Mouse (Mus musculus) hindlimb bud, embryonic 11.5 days (tissue): ENCODE data around the gene Smyd3.
A peak's percentile ranks its signal among the peaks of the same experiment; 100 is the strongest.

ENCODE experiments used
- DNase-seq: peaks from one replicate; pipeline ENCODE4 v3.0.0-alpha.2; 2012; ENCODE audit warnings: low read depth, low spot score; ENCODE audit errors: extremely low spot score

Smyd3 gene

GRCm38 (mm10) chr1:179237989-179238388 lies 279.9 kb downstream of the Smyd3 start:
- DNase-seq, result no peak

DNA sequence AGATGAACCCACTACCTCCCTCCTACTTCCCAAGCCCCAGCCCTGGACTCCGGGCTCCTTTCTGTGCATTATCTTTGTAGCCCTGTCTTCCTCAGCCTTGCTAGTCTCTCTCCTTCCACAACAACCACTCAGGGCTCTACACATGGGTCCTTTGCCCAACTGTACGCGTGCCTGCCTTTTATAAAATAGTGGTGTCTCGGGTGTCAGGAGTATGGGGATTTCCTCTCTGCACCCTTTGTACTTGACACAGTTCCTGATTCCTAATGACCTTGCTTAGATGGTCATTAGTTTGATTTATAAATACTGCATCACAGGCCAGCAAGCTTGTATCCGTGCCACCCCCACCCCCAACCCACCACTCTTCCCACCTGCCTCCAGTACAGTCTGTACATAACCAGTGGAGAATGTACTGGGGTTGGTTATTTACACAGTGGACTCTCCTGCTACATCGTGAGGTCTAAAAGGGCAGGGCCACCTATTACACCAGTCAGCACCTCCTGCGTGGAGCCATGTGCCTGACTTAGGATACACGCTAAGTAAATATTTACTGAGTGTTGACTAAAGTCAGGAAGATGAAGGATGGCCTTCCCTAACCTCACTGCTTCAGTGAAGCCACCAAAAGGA lies 281.5 kb downstream of the Smyd3 start:
- DNase-seq, result no peak

GRCm38 (mm10) chr1:179231777-179232661 lies 285.8 kb downstream of the Smyd3 start:
- DNase-seq, result peak; percentile 67

GRCm38 (mm10) chr1:179229515-179229914 lies 288.3 kb downstream of the Smyd3 start:
- no peak for DNase-seq

DNA sequence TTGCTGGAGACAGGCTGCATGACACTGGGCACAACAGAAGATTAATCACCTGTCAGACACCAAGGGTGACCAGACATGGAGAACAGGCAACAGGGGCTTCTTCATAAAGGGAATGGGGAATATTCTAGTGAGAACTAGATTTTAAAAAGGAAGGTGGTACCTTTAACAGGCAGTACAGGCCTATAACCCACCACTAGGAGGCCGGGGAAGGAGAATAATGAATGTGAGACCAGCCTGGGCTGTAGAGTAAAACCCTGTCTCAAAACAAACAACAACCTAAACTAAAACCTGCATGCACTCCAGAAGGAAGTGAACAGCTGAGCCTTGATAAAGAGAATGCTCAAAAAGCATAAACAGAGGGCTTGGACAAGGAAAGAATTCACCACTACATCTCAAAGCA lies 297.6 kb downstream of the Smyd3 start:
- DNase-seq, result no peak

DNA sequence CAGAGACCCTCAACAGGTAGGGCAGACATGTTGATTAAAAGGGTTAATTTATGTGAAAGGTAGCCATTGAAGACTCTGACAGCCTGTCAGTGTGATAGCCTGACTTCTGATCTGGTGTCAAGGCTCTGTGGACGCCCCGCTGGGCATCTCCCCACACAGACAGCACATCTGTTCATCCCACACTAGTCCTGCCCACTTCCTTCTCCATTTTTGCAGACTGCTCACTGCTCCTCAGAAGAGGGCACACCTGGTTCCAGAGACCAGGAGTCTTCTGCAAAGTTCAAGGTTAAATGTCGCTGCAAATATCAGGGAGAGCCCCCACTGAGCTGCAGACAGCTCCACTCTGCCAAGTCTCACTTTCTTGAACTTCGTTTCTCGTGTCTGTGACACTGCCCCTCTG lies 299.8 kb downstream of the Smyd3 start:
- no peak for DNase-seq

GRCm38 (mm10) chr1:179217036-179217435 lies 300.8 kb downstream of the Smyd3 start:
- no peak for DNase-seq

- DNase-seq, result no peak
Observed at GRCm38 (mm10) chr1:179213381-179213780, 304.5 kb downstream of the Smyd3 start.

DNA sequence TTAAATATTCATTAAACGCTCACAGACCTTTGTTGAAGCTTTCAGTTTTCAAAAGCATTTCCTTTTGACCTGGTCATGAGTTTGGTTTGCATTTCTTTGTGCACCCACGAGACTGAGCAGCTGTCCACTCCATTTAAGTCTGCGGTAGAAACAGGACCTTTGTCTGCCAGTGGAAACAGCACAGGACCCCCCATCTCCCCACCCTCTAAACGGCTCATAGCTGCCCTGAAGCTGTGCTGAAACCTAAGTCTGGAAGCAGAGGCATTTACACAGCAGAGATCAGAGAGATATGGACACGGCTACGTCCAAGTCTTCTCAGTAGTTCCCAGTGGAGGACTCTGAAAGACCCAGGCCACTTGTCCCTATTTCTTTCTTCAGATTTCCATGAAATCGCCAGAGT lies 305.5 kb downstream of the Smyd3 start:
- DNase-seq, result no peak

- no peak for DNase-seq
Observed at GRCm38 (mm10) chr1:179211313-179211712, 306.5 kb downstream of the Smyd3 start.

DNA sequence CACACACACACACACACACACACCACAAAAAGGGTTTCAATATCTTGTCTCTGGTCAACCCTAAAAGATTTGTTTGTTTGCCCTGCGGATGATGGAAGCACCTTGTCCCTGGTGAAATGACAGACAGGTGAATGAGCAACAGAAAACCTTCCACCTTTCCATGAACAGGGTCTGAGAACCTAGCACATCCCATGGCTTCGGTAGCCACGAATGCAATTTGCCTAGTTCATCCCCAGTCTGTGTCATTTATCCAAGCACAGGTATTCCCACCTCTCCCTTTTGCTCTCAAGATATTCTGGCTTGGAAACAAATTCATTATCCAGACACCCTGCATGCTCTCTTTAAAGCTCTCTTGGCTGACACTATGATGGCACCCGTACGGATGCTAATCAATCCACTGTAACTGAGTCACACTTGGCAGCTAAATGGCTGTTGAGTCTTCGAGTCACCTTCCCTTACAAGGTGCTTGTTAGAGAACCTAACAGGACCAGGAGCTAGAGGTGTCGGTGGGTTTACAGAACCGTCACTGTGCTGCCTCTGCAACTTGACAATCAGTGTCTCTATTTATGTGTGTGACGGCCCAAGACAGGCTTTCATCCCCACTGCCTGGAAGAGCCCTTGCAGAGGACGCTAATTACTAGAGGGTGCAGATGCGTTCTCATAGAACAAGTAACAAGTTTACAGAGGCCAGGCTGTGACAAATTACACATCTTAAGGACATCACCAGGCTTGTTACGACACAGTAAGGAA lies 309.8 kb downstream of the Smyd3 start:
- no peak for DNase-seq

DNA sequence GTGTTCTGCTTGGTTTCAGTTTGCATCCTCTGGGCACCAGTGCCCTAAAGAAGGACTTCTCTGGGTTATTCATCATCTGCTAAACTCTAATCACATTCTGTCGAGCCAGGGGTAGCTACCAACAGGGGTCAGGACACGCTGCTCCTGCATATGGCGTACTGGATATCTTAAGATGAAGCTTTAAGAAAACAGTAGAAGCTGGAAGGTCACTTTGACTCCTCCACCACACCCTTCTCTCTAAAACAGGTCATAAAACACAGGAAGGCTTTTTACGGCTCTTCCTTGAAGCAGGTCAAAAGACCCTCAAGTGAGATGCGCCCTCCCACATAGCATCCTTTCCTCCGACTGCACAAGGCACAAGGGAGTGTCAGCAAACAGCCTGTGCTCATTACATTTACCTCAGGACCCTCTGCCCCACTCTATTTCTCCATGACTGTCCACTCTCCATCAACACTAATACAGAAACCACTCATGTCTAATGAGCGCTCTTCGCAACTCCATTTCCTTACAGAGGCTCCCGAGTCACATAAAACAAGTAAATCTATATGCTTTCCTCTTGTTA lies 310.6 kb downstream of the Smyd3 start:
- DNase-seq, result no peak

DNA sequence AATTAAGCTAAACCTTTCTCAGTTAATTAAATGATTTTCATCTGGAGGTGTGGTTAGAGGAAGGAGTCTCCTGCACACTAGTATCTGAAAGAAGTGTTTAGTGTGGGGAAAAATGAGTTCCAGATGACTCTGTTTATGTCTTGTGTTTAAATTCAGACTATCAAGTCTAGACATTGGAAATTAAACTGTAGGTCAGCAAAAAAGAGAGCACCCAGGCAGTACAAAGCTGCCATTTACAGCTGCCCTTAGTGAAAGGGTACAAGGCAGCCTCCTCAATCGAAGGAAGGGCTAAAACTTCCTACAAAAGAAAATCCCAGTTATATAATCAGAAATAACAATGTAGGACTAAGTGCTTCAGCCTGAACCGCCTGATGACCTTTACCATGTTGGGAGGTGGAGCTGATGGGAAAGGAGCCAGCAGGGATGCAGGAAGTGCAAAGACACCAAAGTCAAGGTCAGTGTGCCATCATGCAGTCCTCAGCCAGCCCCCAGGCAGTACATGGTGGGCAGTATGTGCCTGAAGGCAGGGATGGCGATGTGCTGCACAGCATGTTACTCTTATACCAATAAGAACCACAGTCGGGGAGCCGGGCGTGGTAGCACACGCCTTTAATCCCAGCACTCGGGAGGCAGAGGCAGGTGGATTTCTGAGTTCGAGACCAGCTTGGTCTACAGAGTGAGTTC lies 319.2 kb downstream of the Smyd3 start:
- no peak for DNase-seq

GRCm38 (mm10) chr1:179197821-179198516 lies 319.9 kb downstream of the Smyd3 start:
- peak; percentile 82 for DNase-seq

DNA sequence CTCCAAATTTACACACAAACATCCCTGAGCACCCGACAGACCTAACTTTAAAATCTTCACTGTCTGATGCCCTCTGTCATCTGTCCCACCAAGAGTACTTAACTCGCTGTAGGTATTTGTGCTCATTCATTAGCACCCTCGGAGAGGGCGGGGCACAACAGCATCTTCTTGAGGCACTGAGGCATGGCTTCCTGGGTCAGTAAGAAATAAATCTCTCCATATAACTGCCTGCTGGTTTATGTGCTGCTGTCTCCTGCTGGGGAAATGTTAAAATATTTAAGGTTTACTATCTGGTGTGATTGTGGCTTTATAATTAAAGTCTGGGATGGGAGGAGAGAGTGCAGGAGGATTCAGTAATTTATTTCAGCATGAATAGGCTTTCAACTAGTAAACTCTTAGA lies 320.7 kb downstream of the Smyd3 start:
- no peak for DNase-seq

DNA sequence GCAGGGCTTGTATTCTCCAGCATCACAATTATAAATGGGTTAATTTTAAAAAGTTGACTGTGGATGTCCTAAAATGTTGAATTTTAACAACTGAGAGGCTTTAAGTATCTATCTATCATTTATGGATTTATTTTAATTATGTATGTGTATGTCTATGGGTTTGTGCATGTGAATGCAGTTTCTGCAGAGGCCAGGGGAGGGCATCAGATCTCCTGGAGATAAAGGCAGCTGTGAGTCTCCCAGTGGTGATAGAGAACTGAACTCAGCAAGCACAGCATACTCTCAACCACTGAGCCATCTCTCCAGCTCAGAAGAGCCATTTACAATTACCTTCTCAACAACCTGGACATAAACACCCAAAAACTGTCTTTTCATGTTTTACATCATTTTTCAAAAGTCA lies 321.4 kb downstream of the Smyd3 start:
- no peak for DNase-seq

DNA sequence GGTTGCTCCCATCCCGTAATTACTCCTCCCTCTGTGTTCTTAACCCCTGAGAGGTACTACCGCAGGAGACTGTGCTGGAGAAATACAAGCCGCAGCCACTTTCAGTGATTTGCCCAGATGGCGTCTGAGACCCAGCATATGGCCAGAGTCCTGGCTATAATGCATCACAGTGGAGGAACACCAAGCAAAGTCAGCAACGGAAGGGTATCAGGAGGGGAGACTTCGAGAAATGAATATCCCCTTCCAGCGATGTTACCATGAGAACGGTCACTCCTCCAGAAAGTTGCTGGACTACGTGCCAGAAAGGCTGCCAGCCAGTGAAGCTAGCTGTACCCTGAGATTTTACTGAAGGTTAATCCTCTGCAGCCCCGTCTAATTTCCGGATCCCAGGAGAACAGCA lies 325.1 kb downstream of the Smyd3 start:
- DNase-seq, result no peak

GRCm38 (mm10) chr1:179190837-179191236 lies 327.0 kb downstream of the Smyd3 start:
- DNase-seq, result no peak

DNA sequence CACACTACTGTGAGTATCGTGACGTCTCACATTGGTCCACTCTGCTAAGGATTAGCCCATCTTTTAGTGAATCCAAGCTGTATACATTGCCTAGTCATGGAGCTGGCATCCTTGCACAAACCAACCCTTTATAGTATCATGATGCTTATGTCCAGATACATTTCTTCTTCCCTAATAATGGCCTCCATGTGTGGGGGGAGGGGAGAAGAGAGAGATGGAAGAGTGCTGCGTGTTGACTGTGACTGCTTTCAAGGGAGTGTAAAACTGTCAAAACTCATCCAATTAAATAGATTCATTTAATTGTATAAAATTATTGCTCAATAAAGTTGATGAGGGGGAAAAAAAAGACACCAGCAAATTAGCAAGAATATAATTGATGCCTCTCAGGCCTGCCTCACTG lies 330.7 kb downstream of the Smyd3 start:
- DNase-seq, result no peak

GRCm38 (mm10) chr1:179184631-179185030 lies 333.2 kb downstream of the Smyd3 start:
- no peak for DNase-seq
